Mouse (Mus musculus) c-Kit-positive CD71-negative TER-119-negative erythroid progenitor cells, embryonic 14.5 days (primary cell): Measurements from ENCODE around the gene Vsnl1.

ENCODE experiments used
- DNase-seq: peaks from one replicate; pipeline ENCODE4 v3.0.0-alpha.2; 2013; ENCODE audit warnings: low read depth

Gene Vsnl1

GRCm38 (mm10) chr12:11276632-11277031 is 159.8 kb downstream of the Vsnl1 start:
- no peak for DNase-seq
